Mouse (Mus musculus) neural tube, embryonic 10.5 days (tissue): ENCODE measurements around the gene Sec22b.

ENCODE experiments used
- DNase-seq: peaks from one replicate; pipeline ENCODE4 v3.0.0-alpha.2; 2017; ENCODE audit warnings: low spot score; ENCODE audit errors: extremely low spot score

The Sec22b gene

GRCm38 (mm10) chr3:97939626-97940510 is 38.9 kb downstream of the Sec22b start:
- DNase-seq = peak; percentile 46

GRCm38 (mm10) chr3:97940511-97941204 is 39.7 kb downstream of the Sec22b start:
- DNase-seq = peak; percentile 54

GRCm38 (mm10) chr3:97941440-97942259 is 40.7 kb downstream of the Sec22b start:
- no peak for DNase-seq

- peak; percentile 72 for DNase-seq
Measured at GRCm38 (mm10) chr3:97942260-97942950, 41.4 kb downstream of the Sec22b start.

GRCm38 (mm10) chr3:97944462-97944861 is 43.5 kb downstream of the Sec22b start:
- DNase-seq = no peak

- DNase-seq = no peak
Measured at GRCm38 (mm10) chr3:97946439-97946838, 45.4 kb downstream of the Sec22b start.

- no peak for DNase-seq
Measured at GRCm38 (mm10) chr3:97948518-97948917, 47.5 kb downstream of the Sec22b start.

- no peak for DNase-seq
Measured at GRCm38 (mm10) chr3:97949946-97950345, 49.0 kb downstream of the Sec22b start.

GRCm38 (mm10) chr3:97951134-97951533 is 50.1 kb downstream of the Sec22b start:
- DNase-seq = no peak

- no peak for DNase-seq
Measured at GRCm38 (mm10) chr3:97953196-97953595, 52.2 kb downstream of the Sec22b start.

GRCm38 (mm10) chr3:97956322-97956721 is 55.3 kb downstream of the Sec22b start:
- no peak for DNase-seq

- DNase-seq = no peak
Measured at GRCm38 (mm10) chr3:97956926-97957325, 55.9 kb downstream of the Sec22b start.

- no peak for DNase-seq
Measured at GRCm38 (mm10) chr3:97960783-97961594, 60.0 kb downstream of the Sec22b start.

- no peak for DNase-seq
Measured at GRCm38 (mm10) chr3:97961962-97962361, 61.0 kb downstream of the Sec22b start.

GRCm38 (mm10) chr3:97964878-97965353 is 63.9 kb downstream of the Sec22b start:
- DNase-seq = peak; percentile 71

GRCm38 (mm10) chr3:97967627-97968026 is 66.6 kb downstream of the Sec22b start:
- no peak for DNase-seq

- no peak for DNase-seq
Measured at GRCm38 (mm10) chr3:97968191-97968590, 67.2 kb downstream of the Sec22b start.

GRCm38 (mm10) chr3:97969019-97969418 is 68.0 kb downstream of the Sec22b start:
- no peak for DNase-seq

- DNase-seq = no peak
Measured at GRCm38 (mm10) chr3:97971117-97971516, 70.1 kb downstream of the Sec22b start.

- no peak for DNase-seq
Measured at GRCm38 (mm10) chr3:97972200-97972599, 71.2 kb downstream of the Sec22b start.
